Comparison of ENCODE assay signal across 9 mouse cellular contexts in the genomic region with DNA sequence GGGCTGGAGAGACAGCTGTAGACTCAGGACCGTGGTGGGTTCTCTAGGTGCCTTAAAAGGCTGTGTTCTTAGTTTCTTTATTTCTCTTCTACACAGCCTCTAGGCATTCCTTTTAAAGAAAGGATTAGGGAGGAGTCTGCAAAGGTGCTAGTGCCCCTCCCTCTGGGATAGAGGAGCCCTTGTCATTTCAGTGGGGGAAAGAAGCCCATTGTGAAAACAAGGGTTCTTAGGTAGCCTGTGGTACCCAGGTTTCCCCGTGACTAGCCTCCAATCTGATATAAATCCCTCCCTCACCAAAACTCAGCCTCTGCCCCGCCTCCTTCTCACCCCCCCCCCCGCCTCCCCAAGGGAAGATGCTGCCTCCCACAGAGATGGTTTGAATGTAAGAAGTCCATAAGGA. TPM values are rescaled to one million over a fixed set of nuclear protein-coding genes. Genes with fewer than 3 reads are reported as not detected.
DNase-seq lines count a peak whose midpoint lies in the region; ATAC-seq and TF ChIP-seq lines count a peak whose summit lies in the region.
"Had no signal": no experiment of that assay in that cellular context is flagged by ENCODE, and none has a peak within 500 bp of the region (broad histone marks: within the 10 kb centered on the region; RNA-seq: fewer than 3 reads in every experiment).

No protein-coding gene starts in this region.

- peaks cover 75% of the 10 kb centered on the region for H3K27me3 ChIP-seq in forebrain, embryonic 10.5 days (ENCODE audit: poor library complexity, severe bottlenecking)
- peaks cover 19% of the 10 kb centered on the region for H3K27me3 ChIP-seq in forebrain, embryonic 11.5 days (ENCODE audit: control insufficient read depth, insufficient read depth, low read length)
- H3K27me3 ChIP-seq in lung, embryonic 15.5 days: peaks cover 65% of the 10 kb centered on the region
- H3K27me3 ChIP-seq in lung, postnatal 0 days (replicated peaks; ENCODE audit: insufficient read depth, low read length): peaks cover 42% of the 10 kb centered on the region
- peaks cover 60% of the 10 kb centered on the region for H3K27me3 ChIP-seq in limb, embryonic 14.5 days (ENCODE audit: control insufficient read depth, insufficient read depth, low read length)
- H3K27me3 ChIP-seq in stomach, postnatal 0 days (ENCODE audit: control insufficient read depth, insufficient read depth, low read length): peaks cover 5% of the 10 kb centered on the region; the same call in 1 of the 2 replicates

- no peak for TF ChIP-seq POLR2A in limb, embryonic 14.5 days (IDR thresholded peaks at IDR 0.05; ENCODE audit: borderline replicate concordance, extremely low read depth, insufficient read depth, insufficient read length)

- no peak for TF ChIP-seq EP300 in lung, postnatal 0 days (IDR thresholded peaks at IDR 0.05)
- TF ChIP-seq EP300 in stomach, postnatal 0 days (optimal IDR thresholded peaks at IDR 0.05): no peak

- no peak for TF ChIP-seq CTCF in lung, postnatal 0 days (IDR thresholded peaks at IDR 0.05)
- no peak for TF ChIP-seq CTCF in stomach, postnatal 0 days (IDR thresholded peaks at IDR 0.05; ENCODE audit: low read depth)

- H3K27ac ChIP-seq in forebrain, embryonic 10.5 days: no peak overlapping the region
- no peak overlapping the region for H3K27ac ChIP-seq in forebrain, embryonic 11.5 days (ENCODE audit: low read depth, low read length)
- no peak overlapping the region for H3K27ac ChIP-seq in lung, embryonic 15.5 days
- H3K27ac ChIP-seq in lung, postnatal 0 days (ENCODE audit: low read length): no peak overlapping the region
- H3K27ac ChIP-seq in limb, embryonic 14.5 days (replicated peaks; ENCODE audit: low read depth, low read length): no peak overlapping the region
- H3K27ac ChIP-seq in stomach, postnatal 0 days (replicated peaks): no peak overlapping the region

- H3K4me1 ChIP-seq in forebrain, embryonic 10.5 days: peaks cover 36% of the 10 kb centered on the region
- peaks cover 7% of the 10 kb centered on the region; the same call in 1 of the 2 replicates for H3K4me1 ChIP-seq in forebrain, embryonic 11.5 days (replicated peaks; ENCODE audit: control insufficient read depth, insufficient read depth, low read length)
- H3K4me1 ChIP-seq in lung, embryonic 15.5 days: peaks cover 14% of the 10 kb centered on the region
- H3K4me1 ChIP-seq in lung, postnatal 0 days (ENCODE audit: insufficient read depth, low read depth, low read length): peaks cover 4% of the 10 kb centered on the region; the same call in 1 of the 2 replicates
- peaks cover 14% of the 10 kb centered on the region for H3K4me1 ChIP-seq in limb, embryonic 14.5 days (ENCODE audit: control insufficient read depth, insufficient read depth, low read length)
- peaks cover 4% of the 10 kb centered on the region; the same call in 1 of the 2 replicates for H3K4me1 ChIP-seq in stomach, postnatal 0 days (replicated peaks; ENCODE audit: control insufficient read depth, insufficient read depth)

- no peak overlapping the region for H3K4me2 ChIP-seq in forebrain, embryonic 11.5 days (ENCODE audit: low read depth, low read length, severe bottlenecking)
- H3K4me2 ChIP-seq in lung, embryonic 15.5 days: peak overlapping the region; percentile 95; the same call in 1 of the 2 replicates
- H3K4me2 ChIP-seq in lung, postnatal 0 days (replicated peaks; ENCODE audit: low read depth, low read length): no peak overlapping the region
- peak overlapping the region; percentile 95; the same call in 1 of the 2 replicates for H3K4me2 ChIP-seq in limb, embryonic 14.5 days (replicated peaks; ENCODE audit: low read depth, low read length, severe bottlenecking)
- H3K4me2 ChIP-seq in stomach, postnatal 0 days (replicated peaks; ENCODE audit: low read depth): peak overlapping the region; percentile 81; the same call in 1 of the 2 replicates

- H3K9me3 ChIP-seq in forebrain, embryonic 10.5 days: no peaks in the 10 kb centered on the region
- no peaks in the 10 kb centered on the region for H3K9me3 ChIP-seq in forebrain, embryonic 11.5 days (ENCODE audit: control insufficient read depth, low read length)
- no peaks in the 10 kb centered on the region for H3K9me3 ChIP-seq in lung, embryonic 15.5 days
- no peaks in the 10 kb centered on the region for H3K9me3 ChIP-seq in lung, postnatal 0 days (ENCODE audit: low read length)
- H3K9me3 ChIP-seq in limb, embryonic 14.5 days (ENCODE audit: control insufficient read depth, low read length): no peaks in the 10 kb centered on the region
- no peaks in the 10 kb centered on the region for H3K9me3 ChIP-seq in stomach, postnatal 0 days (ENCODE audit: control insufficient read depth, low read length)

- no peak for DNase-seq in forebrain, embryonic 10.5 days (ENCODE audit: extremely low spot score, low spot score)
- DNase-seq in forebrain, embryonic 11.5 days (ENCODE audit: low spot score): no peak
- DNase-seq in lung, postnatal 0 days (ENCODE audit: low spot score): no peak
- DNase-seq in limb, embryonic 14.5 days (ENCODE audit: low spot score): no peak
- no peak for DNase-seq in stomach, postnatal 0 days (ENCODE audit: low spot score)
- DNase-seq in gastrocnemius, postnatal 10 days: no peak
- DNase-seq: left cerebral cortex, postnatal 4 days had no signal

- H3K4me3 ChIP-seq in forebrain, embryonic 10.5 days: peak overlapping the region; percentile 68; the same call in 1 of the 2 replicates
- no peak overlapping the region for H3K4me3 ChIP-seq in forebrain, embryonic 11.5 days (ENCODE audit: low read depth, low read length)
- no peak overlapping the region for H3K4me3 ChIP-seq in lung, embryonic 15.5 days
- no peak overlapping the region for H3K4me3 ChIP-seq in lung, postnatal 0 days (ENCODE audit: low read depth, low read length)
- no peak overlapping the region for H3K4me3 ChIP-seq in limb, embryonic 14.5 days (replicated peaks; ENCODE audit: low read length)
- no peak overlapping the region; the same call in 1 of the 2 replicates for H3K4me3 ChIP-seq in stomach, postnatal 0 days (ENCODE audit: low read depth, low read length)

- no peak overlapping the region for H3K9ac ChIP-seq in forebrain, embryonic 11.5 days (ENCODE audit: low read length)
- no peak overlapping the region for H3K9ac ChIP-seq in lung, embryonic 15.5 days
- H3K9ac ChIP-seq in lung, postnatal 0 days (replicated peaks; ENCODE audit: low read depth): no peak overlapping the region
- H3K9ac ChIP-seq in limb, embryonic 14.5 days (ENCODE audit: low read depth, low read length, severe bottlenecking): no peak overlapping the region
- H3K9ac ChIP-seq in stomach, postnatal 0 days (ENCODE audit: low read length): no peak overlapping the region

- 2% methylated on average over 4 of the region's 4 CpGs for WGBS in forebrain, embryonic 10.5 days
- 14% methylated on average over 4 of the region's 4 CpGs for WGBS in forebrain, embryonic 11.5 days
- WGBS in lung, embryonic 15.5 days: 20% methylated on average over 4 of the region's 4 CpGs
- WGBS in lung, postnatal 0 days: 22% methylated on average over 4 of the region's 4 CpGs
- WGBS in limb, embryonic 14.5 days: 10% methylated on average over 4 of the region's 4 CpGs
- WGBS in stomach, postnatal 0 days: 18% methylated on average over 4 of the region's 4 CpGs

- no peaks in the 10 kb centered on the region for H3K36me3 ChIP-seq in forebrain, embryonic 10.5 days (replicated peaks)
- H3K36me3 ChIP-seq in forebrain, embryonic 11.5 days (ENCODE audit: control insufficient read depth, insufficient read depth, low read length): no peaks in the 10 kb centered on the region
- no peaks in the 10 kb centered on the region for H3K36me3 ChIP-seq in lung, embryonic 15.5 days
- H3K36me3 ChIP-seq in lung, postnatal 0 days (ENCODE audit: insufficient read depth, low read length): no peaks in the 10 kb centered on the region
- no peaks in the 10 kb centered on the region for H3K36me3 ChIP-seq in limb, embryonic 14.5 days (ENCODE audit: control insufficient read depth, insufficient read depth, low read length)
- no peaks in the 10 kb centered on the region for H3K36me3 ChIP-seq in stomach, postnatal 0 days (ENCODE audit: control insufficient read depth, insufficient read depth, low read length)

- ATAC-seq in forebrain, embryonic 11.5 days (replicated peaks; ENCODE audit: low FRiP score): no peak
- no peak for ATAC-seq in lung, embryonic 15.5 days (ENCODE audit: borderline replicate concordance, extremely low read depth, low FRiP score, low TSS enrichment)
- no peak for ATAC-seq in lung, postnatal 0 days
- no peak for ATAC-seq in limb, embryonic 14.5 days (ENCODE audit: low FRiP score, low read depth)
- no peak for ATAC-seq in stomach, postnatal 0 days (ENCODE audit: low FRiP score, low TSS enrichment)
- ATAC-seq in monocyte, adult 5-6 weeks (replicated peaks; ENCODE audit: insufficient number of reproducible peaks, low FRiP score, low TSS enrichment, poor library complexity, severe bottlenecking): no peak

RNA-seq across cellular contexts. Expression of gene Adcy1, which starts 2.1 kb away (rescaled TPM):
- polyA plus RNA-seq in forebrain, embryonic 10.5 days (2016; fragmentation: Nextera tagmentation; extraction: Ambion mirVana): 0.66 and 0.86 TPM in 2 replicates
- 1.3 and 1.7 TPM in 2 replicates for polyA plus RNA-seq in forebrain, embryonic 11.5 days (2014; fragmentation: Nextera tagmentation; extraction: Ambion mirVana)
- polyA plus RNA-seq in lung, embryonic 15.5 days (2015; fragmentation: Nextera tagmentation; extraction: Ambion mirVana): 0.60 and 0.79 TPM in 2 replicates
- 0.24 and 0.31 TPM in 2 replicates for polyA plus RNA-seq in lung, postnatal 0 days (2015; fragmentation: Nextera tagmentation; extraction: Ambion mirVana)
- 3.1 and 3.9 TPM in 2 replicates for polyA plus RNA-seq in limb, embryonic 14.5 days (2012; rRNA removed)
- polyA plus RNA-seq in limb, embryonic 14.5 days (2014; fragmentation: Nextera tagmentation; extraction: Ambion mirVana): 1.8 and 2.0 TPM in 2 replicates
- 0.73 and 0.82 TPM in 2 replicates for polyA plus RNA-seq in stomach, postnatal 0 days (2015; fragmentation: Nextera tagmentation; extraction: Ambion mirVana)
- not detected in 3 replicates for total RNA-seq in monocyte, adult 5-6 weeks (2017)
- total RNA-seq in gastrocnemius, postnatal 10 days (2021): 1 to 10 TPM; 4.4 to 4.7 TPM

Comparison
In these comparisons a context has a peak if more than half of its experiments do, and no peak if none do; other contexts are left out.
1. H3K4me2 ChIP-seq: peak in lung, embryonic 15.5 days (single experiment), limb, embryonic 14.5 days (single experiment) and stomach, postnatal 0 days (single experiment); none in forebrain, embryonic 11.5 days (single experiment) and lung, postnatal 0 days (single experiment).